Mouse (Mus musculus) adrenal gland, postnatal 10 days (tissue): ENCODE measurements at regions not wholly inside any gene's neighbourhood (a gene's known extent, or its start where the extent isn't known, plus 50 kb on each side); places are given as distances from the start of the nearest gene placed in this dataset.
A peak's percentile ranks its signal among the peaks of the same experiment; 100 is the strongest.

Source experiments
- DNase-seq: peaks from one replicate; pipeline ENCODE4 v3.0.0; 2021; ENCODE audit warnings: mixed read lengths

GRCm38 (mm10) chr12:32741465-32741864 is 77.9 kb upstream of the Nampt start:
- DNase-seq = no peak

GRCm38 (mm10) chr12:32757441-32758119 is 61.8 kb upstream of the Nampt start:
- peak; percentile 65 for DNase-seq

GRCm38 (mm10) chr12:32758150-32758549 is 61.2 kb upstream of the Nampt start:
- no peak for DNase-seq

- DNase-seq = no peak
These were observed 58.7 kb upstream of the Nampt start for GRCm38 (mm10) chr12:32760627-32761026.

GRCm38 (mm10) chr12:32761055-32761454 is 58.3 kb upstream of the Nampt start:
- no peak for DNase-seq

- DNase-seq = no peak
These were observed 55.1 kb upstream of the Nampt start for GRCm38 (mm10) chr12:32764271-32764670.

GRCm38 (mm10) chr12:32764747-32765146 is 54.6 kb upstream of the Nampt start:
- DNase-seq = no peak

GRCm38 (mm10) chr12:32765861-32766260 is 53.5 kb upstream of the Nampt start:
- DNase-seq = peak; percentile 70

GRCm38 (mm10) chr12:32766575-32766974 is 52.8 kb upstream of the Nampt start:
- no peak for DNase-seq

- peak; percentile 23 for DNase-seq
These were observed 51.9 kb upstream of the Nampt start for GRCm38 (mm10) chr12:32767206-32768081.

GRCm38 (mm10) chr12:32768082-32768743 is 51.1 kb upstream of the Nampt start:
- peak; percentile 77 for DNase-seq

- peak; percentile 24 for DNase-seq
These were observed 50.4 kb upstream of the Nampt start for GRCm38 (mm10) chr12:32768744-32769535.
